Mouse (Mus musculus) liver, postnatal 0 days (tissue): ENCODE measurements around the gene Rps5.
"Not testable (repeated sequence)": the region's sequence is repeated elsewhere in the genome, so short reads cannot be mapped to it uniquely, and the experiment has no call there.

Experiments used
- CTCF ChIP-seq: sonication (generic); IDR thresholded peaks from 2 replicates; pipeline ENCODE4 v1.5.1; 2016; ENCODE audit warnings: antibody characterized with exemption, low read depth
- EP300 ChIP-seq: IDR thresholded peaks from 2 replicates; pipeline ENCODE4 v1.6.1; 2016; ENCODE audit warnings: antibody characterized with exemption, low read depth, mild to moderate bottlenecking

DNA sequence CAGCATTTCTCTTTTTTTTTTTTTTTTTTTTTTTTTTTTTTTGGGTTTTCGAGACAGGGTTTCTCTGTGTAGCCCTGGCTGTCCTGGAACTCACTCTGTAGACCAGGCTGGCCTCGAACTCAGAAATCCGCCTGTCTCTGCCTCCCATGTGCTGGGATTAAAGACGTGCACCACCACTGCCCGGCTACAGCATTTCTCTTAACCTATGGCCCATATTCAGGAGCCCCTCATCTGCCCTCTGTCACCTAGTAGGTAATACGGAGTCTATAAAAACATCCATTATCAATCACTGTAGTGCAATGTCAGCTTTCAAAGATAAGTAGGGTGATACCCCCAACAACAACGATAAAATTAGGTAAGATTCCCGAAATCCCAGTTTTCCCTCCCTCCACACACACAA lies 1.6 kb upstream of the Rps5 start:
- not testable (repeated sequence) for TF ChIP-seq CTCF, EP300
